In the genomic region with DNA sequence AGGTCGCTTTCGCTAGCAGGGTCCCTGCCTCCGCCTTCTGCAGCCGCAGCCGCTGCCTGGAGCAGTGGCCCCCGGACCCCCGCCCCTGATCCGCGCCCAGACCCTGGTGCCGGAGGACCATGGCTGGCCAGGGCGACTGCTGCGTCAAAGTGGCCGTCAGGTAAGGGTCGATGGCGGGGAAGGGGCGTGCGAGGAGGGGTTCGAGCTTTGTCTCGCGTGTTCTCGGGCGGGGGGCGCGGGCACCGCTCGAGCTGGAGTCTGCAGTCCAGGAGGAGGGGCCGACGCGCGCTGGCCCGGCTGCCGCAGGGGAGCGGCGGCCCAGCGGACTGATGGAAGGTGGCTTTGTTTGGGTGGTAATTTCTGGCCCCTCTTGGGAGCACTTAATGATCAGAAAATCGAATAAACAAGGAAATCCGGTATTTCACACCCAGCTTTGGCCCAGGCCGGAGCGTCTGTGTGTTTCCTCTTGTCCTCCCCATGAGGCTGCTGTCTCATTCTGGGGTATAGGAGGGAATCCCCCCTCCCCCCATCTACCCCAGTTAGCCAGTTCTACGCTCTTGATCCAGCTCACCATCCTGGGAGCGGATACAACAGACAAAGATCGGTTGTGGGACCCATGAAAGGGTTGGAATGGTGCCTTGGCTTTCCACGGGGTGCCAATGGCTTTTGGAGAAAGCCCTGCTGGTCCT, we compare ENCODE assay signal across 8 mouse cellular contexts. TPM values are rescaled to one million over a fixed set of nuclear protein-coding genes. Genes with fewer than 3 reads are reported as not detected.
DNase-seq lines count a peak whose midpoint lies in the region; ATAC-seq and TF ChIP-seq lines count a peak whose summit lies in the region.

No protein-coding gene starts in this region.

- H3K36me3 ChIP-seq in MEL (ENCODE audit: control insufficient read depth in 1 of 2, insufficient read depth in 2 of 2, low read length in 2 of 2), result peaks cover 0 to 42% of the 10 kb centered on the region in 2 experiments; a peak in 2 of 4 replicates
- no peaks in the 10 kb centered on the region for H3K36me3 ChIP-seq in embryonic facial prominence, embryonic 12.5 days
- no peaks in the 10 kb centered on the region for H3K36me3 ChIP-seq in intestine, embryonic 16.5 days (ENCODE audit: control insufficient read depth, insufficient read depth, low read length)
- H3K36me3 ChIP-seq in midbrain, embryonic 16.5 days (ENCODE audit: control insufficient read depth, insufficient read depth, low read length), result no peaks in the 10 kb centered on the region

- no peak for TF ChIP-seq POLR2A in MEL (IDR thresholded peaks at IDR 0.05; ENCODE audit: control insufficient read depth in 1 of 2, insufficient read depth in 1 of 2, low read depth in 1 of 2, low read length in 2 of 2, poor library complexity in 1 of 2)

- peak overlapping the region; percentile 82 for H3K9ac ChIP-seq in MEL (ENCODE audit: control insufficient read depth, low read depth, low read length, poor library complexity, severe bottlenecking)
- peak overlapping the region; percentile 80 for H3K9ac ChIP-seq in embryonic facial prominence, embryonic 12.5 days
- peak overlapping the region; percentile 89 for H3K9ac ChIP-seq in intestine, embryonic 16.5 days (ENCODE audit: low read depth, low read length)
- peak overlapping the region; percentile 98 for H3K9ac ChIP-seq in midbrain, embryonic 16.5 days (ENCODE audit: low read depth, low read length)

- peak overlapping the region; percentile 75 for H3K4me3 ChIP-seq in layer of hippocampus, adult 2 months
- H3K4me3 ChIP-seq in MEL (ENCODE audit: control insufficient read depth in 1 of 2, insufficient read depth in 1 of 2, low read depth in 2 of 2, low read length in 2 of 2), result peak overlapping the region; percentile 68 to 100
- H3K4me3 ChIP-seq in embryonic facial prominence, embryonic 12.5 days, result peak overlapping the region; percentile 78
- peak overlapping the region; percentile 95 for H3K4me3 ChIP-seq in intestine, embryonic 16.5 days (ENCODE audit: low read length)
- peak overlapping the region; percentile 85 for H3K4me3 ChIP-seq in midbrain, embryonic 16.5 days (ENCODE audit: low read depth, low read length)

- H3K79me2 ChIP-seq in MEL (ENCODE audit: control insufficient read depth, insufficient read depth, low read length, poor library complexity), result peaks cover 21% of the 10 kb centered on the region

- peak overlapping the region; percentile 78 for H3K4me2 ChIP-seq in embryonic facial prominence, embryonic 12.5 days (replicated peaks)
- H3K4me2 ChIP-seq in intestine, embryonic 16.5 days (ENCODE audit: low read depth, low read length), result peak overlapping the region; percentile 97
- H3K4me2 ChIP-seq in midbrain, embryonic 16.5 days (ENCODE audit: low read length), result peak overlapping the region; percentile 87

- no peak for TF ChIP-seq RAD21 in MEL (IDR thresholded peaks at IDR 0.05; ENCODE audit: low read depth, low read length)

- H3K27me3 ChIP-seq in MEL (ENCODE audit: control insufficient read depth in 1 of 2, insufficient read depth in 2 of 2, low read length in 2 of 2), result no peaks in the 10 kb centered on the region
- no peaks in the 10 kb centered on the region for H3K27me3 ChIP-seq in embryonic facial prominence, embryonic 12.5 days
- H3K27me3 ChIP-seq in intestine, embryonic 16.5 days (replicated peaks; ENCODE audit: control insufficient read depth, insufficient read depth, low read length), result no peaks in the 10 kb centered on the region
- H3K27me3 ChIP-seq in midbrain, embryonic 16.5 days (ENCODE audit: control insufficient read depth, insufficient read depth, low read depth, low read length), result no peaks in the 10 kb centered on the region

- DNase-seq in layer of hippocampus, adult 2 months (ENCODE audit: low spot score in 2 of 2), result no peak
- DNase-seq in layer of hippocampus, postnatal 25 days (ENCODE audit: extremely low spot score in 1 of 2, low spot score in 1 of 2), result no peak
- peak; percentile 53 for DNase-seq in MEL (ENCODE audit: low read depth, low spot score)
- DNase-seq in ovary, postnatal 14 days (ENCODE audit: low spot score), result no peak

- H3K4me1 ChIP-seq in MEL (ENCODE audit: control insufficient read depth in 1 of 2, insufficient read depth in 2 of 2, low read length in 2 of 2), result peaks cover 46 to 68% of the 10 kb centered on the region in 2 experiments
- H3K4me1 ChIP-seq in embryonic facial prominence, embryonic 12.5 days, result peaks cover 80% of the 10 kb centered on the region
- peaks cover 79% of the 10 kb centered on the region for H3K4me1 ChIP-seq in intestine, embryonic 16.5 days (ENCODE audit: control insufficient read depth, insufficient read depth, low read length)
- peaks cover 41% of the 10 kb centered on the region for H3K4me1 ChIP-seq in midbrain, embryonic 16.5 days (ENCODE audit: control insufficient read depth, insufficient read depth, low read length)

- H3K27ac ChIP-seq in layer of hippocampus, adult 2 months, result peak overlapping the region; percentile 96
- H3K27ac ChIP-seq in MEL (ENCODE audit: control insufficient read depth, low read depth, low read length), result 0 out of 2 replicates have a peak overlapping the region, but pooled peaks have one; percentile 5
- H3K27ac ChIP-seq in embryonic facial prominence, embryonic 12.5 days, result peak overlapping the region; percentile 69
- peak overlapping the region; percentile 72 for H3K27ac ChIP-seq in intestine, embryonic 16.5 days (ENCODE audit: low read length)
- H3K27ac ChIP-seq in midbrain, embryonic 16.5 days (ENCODE audit: low read length), result peak overlapping the region; percentile 96

- 2% methylated on average over 43 of the region's 43 CpGs for WGBS in embryonic facial prominence, embryonic 12.5 days
- 1% methylated on average over 43 of the region's 43 CpGs for WGBS in intestine, embryonic 16.5 days
- WGBS in midbrain, embryonic 16.5 days, result under 1% methylated on average over 39 of the region's 43 CpGs

- TF ChIP-seq EP300 in MEL (IDR thresholded peaks at IDR 0.05; ENCODE audit: low read depth in 1 of 2, low read length in 2 of 2), result no peak

- peak; percentile 50 for ATAC-seq in embryonic facial prominence, embryonic 12.5 days (ENCODE audit: insufficient number of reproducible peaks, insufficient read depth, low FRiP score, low TSS enrichment)
- ATAC-seq in intestine, embryonic 16.5 days, result peak; percentile 6; the same call in 1 of the 2 replicates
- peak; percentile 63 for ATAC-seq in midbrain, embryonic 16.5 days
- ATAC-seq in inflammation-experienced regulatory T-cells, adult 6 months, result no peak

- H3K9me3 ChIP-seq in MEL (replicated peaks; ENCODE audit: insufficient read depth, low read length), result no peaks in the 10 kb centered on the region
- H3K9me3 ChIP-seq in embryonic facial prominence, embryonic 12.5 days, result no peaks in the 10 kb centered on the region
- no peaks in the 10 kb centered on the region for H3K9me3 ChIP-seq in intestine, embryonic 16.5 days (ENCODE audit: control insufficient read depth, low read length)
- no peaks in the 10 kb centered on the region for H3K9me3 ChIP-seq in midbrain, embryonic 16.5 days (replicated peaks; ENCODE audit: control insufficient read depth, low read length, poor library complexity, severe bottlenecking)

- no peak for TF ChIP-seq CTCF in layer of hippocampus, adult 2 months (conservative IDR thresholded peaks at IDR 0.05)
- TF ChIP-seq CTCF in MEL (IDR thresholded peaks at IDR 0.05 in 2 of 3, conservative IDR thresholded peaks at IDR 0.05 in 1 of 3; ENCODE audit: control insufficient read depth in 1 of 3, insufficient read depth in 1 of 3, low read depth in 2 of 3, low read length in 3 of 3, poor library complexity in 1 of 3, severe bottlenecking in 1 of 3), result no peak

TF ChIP-seq in MEL, 35 proteins besides CTCF, POLR2A, EP300 and RAD21:
- peak; percentile 9; the same call in 1 of the 2 replicates for TF ChIP-seq SIN3A (IDR thresholded peaks at IDR 0.05; ENCODE audit: low read length)
- no peak for TF ChIP-seq POLR2AphosphoS2 (IDR thresholded peaks at IDR 0.05; ENCODE audit: low read length)
- TF ChIP-seq SMC3 (IDR thresholded peaks at IDR 0.05; ENCODE audit: low read depth, low read length), result no peak
- 0 out of 2 replicates have a peak, but pooled peaks have one; percentile 23 for TF ChIP-seq MAZ (IDR thresholded peaks at IDR 0.05; ENCODE audit: low read depth, low read length)
- TF ChIP-seq HCFC1 (IDR thresholded peaks at IDR 0.05; ENCODE audit: low read depth, low read length), result no peak
TF ChIP-seq in MEL: peak in this region for 2.

RNA-seq across cellular contexts. Expression of gene Kif21b, which starts 0.6 kb away (rescaled TPM):
- total RNA-seq in layer of hippocampus, adult 2 months (2021), result 10 to 100 TPM; 33.9 to 36.5 TPM
- total RNA-seq in layer of hippocampus, postnatal 25 days (2021), result 10 to 100 TPM; 35.0 to 54.8 TPM
- total RNA-seq in MEL (2012; rRNA removed), result 4.0 and 7.6 TPM in 2 replicates
- polyA plus RNA-seq in MEL (2012; ENCODE audit: insufficient read depth in 1 of 2, insufficient read length in 2 of 2, low read depth in 1 of 2, low replicate concordance in 2 of 2, missing spikeins in 1 of 2), result 10 to 100 TPM in 1 of 2 experiments, not detected in 1; 34.0 TPM
- polyA plus RNA-seq in embryonic facial prominence, embryonic 12.5 days (2016; fragmentation: Nextera tagmentation; extraction: Ambion mirVana), result 8.6 and 9.7 TPM in 2 replicates
- 4.3 and 4.8 TPM in 2 replicates for polyA plus RNA-seq in intestine, embryonic 16.5 days (2015; fragmentation: Nextera tagmentation; extraction: Ambion mirVana)
- 47.9 and 55.7 TPM in 2 replicates for polyA plus RNA-seq in midbrain, embryonic 16.5 days (2015; fragmentation: Nextera tagmentation; extraction: Ambion mirVana)
- polyA plus RNA-seq in inflammation-experienced regulatory T-cells, adult 6 months (2017; shearing (Covaris generic)), result 10 to 100 TPM; 23.8 to 43.9 (median 33.8) TPM

Comparison
In these comparisons a context has a peak if more than half of its experiments do, and no peak if none do; other contexts are left out.
1. H3K27ac ChIP-seq: peak in every context shown above with its lines; median percentile 96 in layer of hippocampus, adult 2 months; 96 in midbrain, embryonic 16.5 days; 72 in intestine, embryonic 16.5 days; 69 in embryonic facial prominence, embryonic 12.5 days; 5 in MEL.